Mouse (Mus musculus) lung, embryonic 15.5 days (tissue): ENCODE results near the gene Gls. TPM values are rescaled to one million over a fixed set of nuclear protein-coding genes. Genes with fewer than 3 reads are reported as not detected.

Experiments used
- ATAC-seq: fragments of 200-750 bp; cut with Nextera tagmentation; 2 replicates; pipeline ENCODE4 v1.8.0; 2017; ENCODE audit warnings: moderate number of reproducible peaks, borderline replicate concordance; ENCODE audit not compliant: low FRiP score, low TSS enrichment; ENCODE audit errors: extremely low read depth
- H3K27ac ChIP-seq: fragments of 300-500 bp; sonication (generic); 2 replicates; pipeline ENCODE4 v1.5.1; 2015; ENCODE audit warnings: moderate library complexity, mild to moderate bottlenecking, inconsistent platforms
- H3K27me3 ChIP-seq: fragments of 300-500 bp; sonication (generic); 2 replicates; pipeline ENCODE4 v1.6.1; 2015; ENCODE audit warnings: inconsistent platforms
- H3K36me3 ChIP-seq: fragments of 300-500 bp; sonication (generic); 2 replicates; pipeline ENCODE4 v1.6.1; 2015; ENCODE audit warnings: inconsistent platforms
- H3K4me1 ChIP-seq: fragments of 300-500 bp; sonication (generic); 2 replicates; pipeline ENCODE4 v1.6.1; 2015; ENCODE audit warnings: inconsistent platforms
- H3K4me2 ChIP-seq: fragments of 300-500 bp; sonication (generic); 2 replicates; pipeline ENCODE4 v1.6.1; 2015; ENCODE audit warnings: inconsistent platforms, mild to moderate bottlenecking, moderate library complexity
- H3K4me3 ChIP-seq: fragments of 300-500 bp; sonication (generic); 2 replicates; pipeline ENCODE4 v1.5.1; 2015; ENCODE audit warnings: mild to moderate bottlenecking, inconsistent platforms
- H3K9ac ChIP-seq: fragments of 300-500 bp; sonication (generic); 2 replicates; pipeline ENCODE4 v1.6.1; 2015; ENCODE audit warnings: inconsistent platforms
- H3K9me3 ChIP-seq: fragments of 300-500 bp; sonication (generic); 2 replicates; pipeline ENCODE4 v1.6.1; 2016; ENCODE audit warnings: inconsistent platforms
- WGBS: fragments of 180-500 bp; shearing (Covaris S2); methylation state at CpG from one replicate; pipeline ENCODE4 v1.1.7; 2015; 5-methylcytosine and 5-hydroxymethylcytosine counted together
- polyA plus RNA-seq: library from polyadenylated mRNA; unstranded; fragments of >200 nt; fragmentation: Nextera tagmentation; extraction: Ambion mirVana; gene quantifications from 2 replicates; pipeline ENCODE4 v1.2.1, GENCODE M21; 2015

Gene Gls
- polyA plus RNA-seq, 1 experiment from 2014 or later: 16.6 TPM

DNA sequence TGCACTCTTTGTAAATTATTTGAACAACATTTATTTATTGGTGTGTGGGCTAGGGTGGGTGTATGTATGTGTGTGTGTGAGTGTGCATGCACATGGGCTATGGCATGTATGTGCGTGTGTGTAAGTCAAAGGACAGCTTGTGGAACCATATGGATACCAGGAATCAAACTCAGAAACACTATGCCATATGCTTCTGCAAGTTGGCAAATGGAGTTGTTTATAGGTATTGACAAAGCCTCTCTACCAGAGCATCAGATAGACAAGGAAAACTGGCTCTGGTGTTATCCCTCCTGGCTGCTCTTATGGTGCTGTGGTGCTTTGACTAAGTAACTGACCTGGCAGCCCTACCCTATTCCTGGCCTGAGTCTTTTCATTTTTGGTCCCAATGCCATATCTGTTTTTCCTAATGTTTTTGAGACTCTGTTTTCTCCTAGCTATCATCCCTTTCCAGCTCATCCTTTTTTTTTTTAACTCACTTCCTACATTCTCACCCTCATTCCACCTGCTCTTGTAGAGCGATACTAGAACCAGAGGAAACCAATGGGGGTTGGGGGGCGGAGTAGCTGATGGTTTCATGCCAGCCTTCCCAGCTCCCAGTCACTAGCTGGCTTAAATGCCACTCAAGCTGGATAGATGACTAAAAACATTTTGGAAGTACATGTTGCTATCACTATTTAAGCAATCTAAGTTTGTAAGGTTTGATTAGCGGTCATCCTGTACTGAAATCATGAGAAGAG is 27.5 kb upstream of the Gls start:
- Histone ChIP-seq H3K27ac (no peak overlapping the region), H3K4me1 (0 out of 2 replicates have a peak, but pooled peaks cover 3% of the 10 kb centered on the region), H3K9ac (no peak overlapping the region), H3K4me3 (no peak overlapping the region), H3K36me3 (no peaks in the 10 kb centered on the region), H3K4me2 (no peak overlapping the region), H3K9me3 (no peaks in the 10 kb centered on the region), H3K27me3 (no peaks in the 10 kb centered on the region)
- ATAC-seq: no peak
- 96% methylated on average over 4 of the region's 4 CpGs for WGBS

DNA sequence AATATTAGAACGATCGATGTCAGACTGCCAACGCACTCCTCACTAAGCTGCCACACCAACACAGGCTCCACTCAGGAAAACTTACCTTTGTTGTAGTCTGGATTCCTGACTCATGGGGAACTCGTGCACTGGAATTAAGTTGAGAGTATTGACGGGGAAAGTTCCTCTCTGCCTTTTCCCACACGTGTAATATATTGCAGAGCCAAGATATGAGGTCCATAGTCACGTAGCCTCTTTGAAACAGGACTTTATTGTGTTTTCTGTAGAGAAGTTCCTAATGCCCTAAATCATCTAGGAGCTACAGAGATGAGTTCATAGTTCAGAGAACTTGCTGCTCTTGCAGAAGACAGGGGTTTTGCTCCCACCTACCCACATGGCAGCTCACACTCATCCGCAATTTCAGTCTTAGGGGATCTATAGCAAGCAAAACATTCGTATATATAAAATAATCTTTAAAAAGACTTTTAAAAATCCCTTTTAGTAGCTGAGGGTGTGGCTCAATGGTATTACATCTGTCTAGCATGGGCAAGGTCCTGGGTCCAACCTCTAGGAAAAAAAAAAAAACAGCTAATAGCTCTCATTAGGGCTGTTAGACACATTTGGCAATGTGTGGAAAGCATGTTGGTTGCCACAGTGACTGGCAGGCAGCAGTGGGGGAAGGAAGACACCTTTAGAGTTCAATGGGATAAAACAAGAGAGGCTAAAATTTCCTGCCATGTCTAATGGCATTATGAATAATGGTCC is 25.1 kb upstream of the Gls start:
- WGBS: 78% methylated on average over 9 of the region's 9 CpGs
- no peak for ATAC-seq
- Histone ChIP-seq H3K4me1 (0 out of 2 replicates have a peak, but pooled peaks cover 3% of the 10 kb centered on the region), H3K4me2 (no peak overlapping the region), H3K27me3 (no peaks in the 10 kb centered on the region), H3K9ac (no peak overlapping the region), H3K9me3 (no peaks in the 10 kb centered on the region), H3K36me3 (no peaks in the 10 kb centered on the region), H3K27ac (no peak overlapping the region), H3K4me3 (no peak overlapping the region)

DNA sequence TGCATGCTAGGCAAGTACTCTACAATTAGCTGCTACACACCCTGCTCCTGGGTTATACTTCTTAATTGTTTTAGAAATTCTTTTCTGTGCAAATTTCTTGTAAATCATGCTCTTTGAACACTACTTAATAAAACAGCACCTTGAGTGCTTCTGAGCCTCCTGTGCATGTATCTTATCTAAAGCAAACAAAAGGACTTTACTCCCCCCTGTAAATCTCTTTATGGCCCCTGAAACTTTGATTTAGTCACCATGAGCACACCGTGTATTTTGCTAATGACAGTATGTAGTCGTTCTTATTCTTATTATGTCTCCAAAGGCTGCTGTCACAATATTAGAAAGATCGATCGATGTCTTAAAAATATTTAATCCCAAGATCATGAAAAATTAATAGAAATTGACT is 23.9 kb upstream of the Gls start:
- Histone ChIP-seq H3K9me3 (no peaks in the 10 kb centered on the region), H3K4me1 (0 out of 2 replicates have a peak, but pooled peaks cover 3% of the 10 kb centered on the region), H3K27ac (no peak overlapping the region), H3K36me3 (no peaks in the 10 kb centered on the region), H3K4me2 (no peak overlapping the region), H3K9ac (no peak overlapping the region), H3K4me3 (no peak overlapping the region), H3K27me3 (no peaks in the 10 kb centered on the region)
- 65% methylated on average over 4 of the region's 4 CpGs for WGBS
- ATAC-seq: no peak

DNA sequence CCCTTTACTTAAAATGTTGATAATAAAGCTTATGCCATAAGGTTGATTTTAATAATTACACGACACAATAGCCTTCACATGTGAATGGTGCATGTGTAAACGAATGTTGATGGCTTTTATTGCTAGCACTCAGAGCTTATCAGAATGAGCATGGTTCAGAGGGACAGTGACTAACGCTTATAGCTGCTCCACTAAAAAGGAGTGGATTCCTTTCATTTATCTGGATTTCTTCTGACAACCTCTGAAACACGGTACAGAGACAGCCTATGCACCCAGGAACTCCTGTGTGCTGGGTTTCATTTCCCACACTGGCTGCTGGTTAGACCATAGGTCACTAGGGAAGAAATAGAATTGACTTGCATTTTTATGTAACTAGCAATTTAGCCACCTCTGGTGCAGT is 23.2 kb upstream of the Gls start:
- H3K27ac ChIP-seq: no peak overlapping the region
- H3K9ac ChIP-seq: no peak overlapping the region
- H3K4me3 ChIP-seq: no peak overlapping the region
- no peaks in the 10 kb centered on the region for H3K36me3 ChIP-seq
- H3K4me2 ChIP-seq: no peak overlapping the region
- H3K4me1 ChIP-seq: peaks cover 7% of the 10 kb centered on the region; the same call in 1 of the 2 replicates
- H3K27me3 ChIP-seq: no peaks in the 10 kb centered on the region
- 56% methylated on average over 4 of the region's 4 CpGs for WGBS
- ATAC-seq: no peak
- H3K9me3 ChIP-seq: no peaks in the 10 kb centered on the region

DNA sequence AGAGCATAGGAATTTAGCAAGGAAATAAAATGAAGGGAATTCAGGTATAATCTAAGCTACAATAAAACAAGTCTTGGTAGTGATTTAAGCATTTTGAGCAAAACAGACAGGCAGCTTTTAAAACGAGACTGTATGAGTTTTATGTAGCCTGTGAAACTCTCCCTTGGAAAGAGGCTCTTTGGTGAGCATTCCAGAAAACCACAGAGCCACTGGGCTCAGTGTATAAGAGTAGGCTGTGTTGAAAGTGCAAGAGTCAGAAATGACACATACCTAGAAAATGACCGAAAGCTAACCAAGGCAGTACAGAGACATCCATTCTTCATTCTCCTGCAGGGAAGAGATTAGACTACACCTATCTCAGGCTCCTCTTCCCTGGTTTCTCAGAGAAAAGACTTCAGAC is 21.4 kb upstream of the Gls start:
- Histone ChIP-seq H3K27ac (no peak overlapping the region), H3K4me2 (no peak overlapping the region), H3K4me1 (peaks cover 7% of the 10 kb centered on the region; the same call in 1 of the 2 replicates), H3K27me3 (no peaks in the 10 kb centered on the region), H3K9ac (no peak overlapping the region), H3K36me3 (no peaks in the 10 kb centered on the region), H3K4me3 (no peak overlapping the region), H3K9me3 (no peaks in the 10 kb centered on the region)
- no peak for ATAC-seq
- 61% methylated on average over 2 of the region's 2 CpGs for whole genome bisulfite sequencing

DNA sequence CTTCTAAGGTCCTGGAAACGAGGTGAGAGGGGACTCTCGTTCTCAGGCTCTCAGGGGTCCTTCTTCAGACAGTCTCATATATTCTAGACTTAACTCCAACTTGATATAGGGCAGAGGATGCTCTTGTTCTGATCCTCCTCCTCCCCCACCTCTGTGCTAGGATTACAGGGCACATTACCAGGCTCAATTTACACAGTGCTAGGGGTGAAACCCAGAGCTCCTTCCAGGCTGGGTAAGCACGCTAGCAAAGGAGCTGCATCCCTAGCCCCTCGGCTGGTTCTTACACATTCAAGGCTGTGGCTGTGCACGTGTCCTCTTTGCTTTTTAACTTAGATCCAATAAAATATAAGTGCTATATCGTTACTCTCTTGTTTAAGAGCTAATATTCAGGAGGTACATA is 20.4 kb upstream of the Gls start:
- Histone ChIP-seq H3K9ac (no peak overlapping the region), H3K4me2 (no peak overlapping the region), H3K4me3 (no peak overlapping the region), H3K9me3 (no peaks in the 10 kb centered on the region), H3K4me1 (peaks cover 7% of the 10 kb centered on the region; the same call in 1 of the 2 replicates), H3K36me3 (no peaks in the 10 kb centered on the region), H3K27ac (no peak overlapping the region), H3K27me3 (no peaks in the 10 kb centered on the region)
- no peak for ATAC-seq
- WGBS: 70% methylated on average over 6 of the region's 6 CpGs

DNA sequence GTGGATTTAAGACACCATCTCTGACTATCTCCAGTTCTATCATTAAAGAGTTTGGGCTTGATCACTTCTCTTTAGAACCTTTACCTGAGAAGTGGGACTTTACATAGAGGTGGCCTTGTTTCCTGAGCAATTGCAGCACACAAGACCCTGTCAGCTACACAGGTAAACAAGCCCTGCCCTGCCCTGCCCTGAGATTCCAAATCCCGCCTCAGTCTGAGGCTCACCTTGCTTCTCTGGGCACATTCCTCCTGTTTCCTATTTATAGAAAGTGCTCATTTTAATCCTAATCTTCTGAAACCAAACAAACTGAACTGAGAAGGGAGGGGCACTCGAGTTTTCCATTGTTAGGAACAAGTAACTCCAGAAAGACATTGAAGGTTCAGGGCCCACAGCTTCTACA is 19.4 kb upstream of the Gls start:
- no peak overlapping the region for H3K9ac ChIP-seq
- no peak overlapping the region for H3K27ac ChIP-seq
- no peak overlapping the region for H3K4me3 ChIP-seq
- no peaks in the 10 kb centered on the region for H3K36me3 ChIP-seq
- H3K27me3 ChIP-seq: no peaks in the 10 kb centered on the region
- no peak for ATAC-seq
- H3K4me1 ChIP-seq: peaks cover 7% of the 10 kb centered on the region; the same call in 1 of the 2 replicates
- no peak overlapping the region for H3K4me2 ChIP-seq
- no peaks in the 10 kb centered on the region for H3K9me3 ChIP-seq
- WGBS: 52% methylated on average over 2 of the region's 2 CpGs

DNA sequence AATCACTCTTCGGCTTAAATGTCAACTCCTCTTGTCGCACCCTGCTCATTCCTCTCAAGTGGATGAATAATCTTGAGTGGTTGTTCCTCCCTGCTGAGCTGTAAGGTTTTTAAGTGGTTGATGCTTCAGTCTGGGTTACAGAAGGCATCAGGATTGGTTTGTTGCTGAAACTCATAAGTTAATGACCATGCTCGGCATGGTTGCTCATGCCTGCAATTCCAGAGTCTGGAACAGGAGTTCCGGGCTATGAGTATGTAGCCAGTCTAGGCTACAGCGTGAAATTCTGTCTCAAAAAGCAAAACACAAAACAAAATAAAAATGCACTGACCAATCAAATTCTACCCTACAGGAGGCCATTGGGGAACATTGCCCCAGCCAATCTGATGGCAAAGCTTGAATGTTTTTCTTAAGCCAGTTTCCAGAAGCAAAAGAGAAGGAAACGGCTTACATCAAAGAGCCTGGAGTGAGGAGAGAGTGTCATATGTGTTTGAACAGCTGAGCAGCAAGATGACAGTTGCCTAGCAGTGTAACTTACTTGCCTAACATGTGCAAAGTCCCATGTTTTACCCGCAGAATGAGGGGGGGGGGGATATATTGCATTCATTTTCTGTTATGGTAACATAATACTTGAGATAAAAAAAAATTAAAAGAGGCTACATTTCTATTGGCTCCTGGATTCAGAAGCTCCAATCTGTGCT is 18.2 kb upstream of the Gls start:
- Histone ChIP-seq H3K4me2 (no peak overlapping the region), H3K9ac (no peak overlapping the region), H3K27ac (no peak overlapping the region), H3K36me3 (no peaks in the 10 kb centered on the region), H3K4me3 (no peak overlapping the region), H3K27me3 (no peaks in the 10 kb centered on the region), H3K9me3 (no peaks in the 10 kb centered on the region), H3K4me1 (peaks cover 4% of the 10 kb centered on the region; the same call in 1 of the 2 replicates)
- ATAC-seq: no peak
- WGBS: 48% methylated on average over 7 of the region's 7 CpGs

DNA sequence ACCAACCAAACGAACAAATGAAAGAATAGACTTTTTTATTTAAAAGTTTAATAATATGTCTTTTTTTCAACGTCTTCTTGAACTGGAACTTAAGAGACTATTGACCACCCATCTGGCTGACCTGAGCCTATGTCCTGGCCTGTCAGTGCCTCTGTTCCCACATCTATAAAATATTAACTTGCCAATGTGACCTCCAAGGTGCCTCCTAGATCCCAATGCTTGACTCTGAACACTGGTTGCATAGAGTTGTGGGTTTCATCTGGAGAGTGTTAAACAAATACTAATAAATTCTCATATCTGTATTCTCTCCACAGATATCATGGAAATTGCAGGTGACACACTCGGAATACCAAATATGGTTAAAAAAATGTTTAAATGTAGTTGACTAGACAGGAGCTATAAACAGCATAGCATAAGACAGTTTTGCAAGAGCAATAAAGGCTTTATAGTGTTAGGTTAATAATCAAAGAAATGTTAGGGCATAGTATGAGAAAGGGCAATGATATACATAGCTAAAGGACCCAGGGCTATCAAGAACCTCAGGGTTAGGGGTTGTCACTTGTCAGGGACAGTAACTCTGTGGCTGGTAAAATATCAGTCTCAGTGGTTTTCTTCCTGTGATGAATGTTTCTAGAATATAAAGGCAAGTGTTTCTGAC is 16.0 kb upstream of the Gls start:
- ATAC-seq: no peak
- 79% methylated on average over 3 of the region's 3 CpGs for WGBS
- no peaks in the 10 kb centered on the region for H3K9me3 ChIP-seq
- H3K4me1 ChIP-seq: peaks cover 4% of the 10 kb centered on the region; the same call in 1 of the 2 replicates
- no peak overlapping the region for H3K4me2 ChIP-seq
- no peak overlapping the region for H3K27ac ChIP-seq
- no peaks in the 10 kb centered on the region for H3K27me3 ChIP-seq
- no peak overlapping the region for H3K4me3 ChIP-seq
- H3K9ac ChIP-seq: no peak overlapping the region
- no peaks in the 10 kb centered on the region for H3K36me3 ChIP-seq

DNA sequence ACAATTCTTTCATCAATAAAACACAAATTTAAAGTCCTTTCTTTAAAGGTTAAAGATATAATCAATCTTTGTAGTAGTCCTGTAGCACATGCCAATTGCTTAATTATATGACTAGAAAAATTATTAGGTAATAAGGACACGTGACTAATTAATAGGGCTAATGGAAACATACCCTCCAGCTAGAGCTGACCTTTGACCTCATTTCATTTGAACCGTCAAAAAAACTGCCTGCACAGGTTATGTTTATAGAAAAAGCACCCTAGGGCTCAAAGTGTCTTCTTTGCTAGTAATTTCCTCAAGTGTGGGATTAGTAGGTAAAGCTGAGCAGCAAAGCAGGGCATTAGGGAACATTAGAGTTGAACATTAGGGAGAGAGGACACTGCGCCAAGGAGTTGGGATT is 9.2 kb upstream of the Gls start:
- H3K9ac ChIP-seq: no peak overlapping the region
- H3K4me1 ChIP-seq: no peaks in the 10 kb centered on the region
- no peak overlapping the region for H3K4me3 ChIP-seq
- H3K27ac ChIP-seq: no peak overlapping the region
- H3K9me3 ChIP-seq: no peaks in the 10 kb centered on the region
- H3K4me2 ChIP-seq: no peak overlapping the region
- H3K27me3 ChIP-seq: no peaks in the 10 kb centered on the region
- no peak for ATAC-seq
- H3K36me3 ChIP-seq: no peaks in the 10 kb centered on the region
- WGBS: 53% methylated on average over 3 of the region's 3 CpGs

DNA sequence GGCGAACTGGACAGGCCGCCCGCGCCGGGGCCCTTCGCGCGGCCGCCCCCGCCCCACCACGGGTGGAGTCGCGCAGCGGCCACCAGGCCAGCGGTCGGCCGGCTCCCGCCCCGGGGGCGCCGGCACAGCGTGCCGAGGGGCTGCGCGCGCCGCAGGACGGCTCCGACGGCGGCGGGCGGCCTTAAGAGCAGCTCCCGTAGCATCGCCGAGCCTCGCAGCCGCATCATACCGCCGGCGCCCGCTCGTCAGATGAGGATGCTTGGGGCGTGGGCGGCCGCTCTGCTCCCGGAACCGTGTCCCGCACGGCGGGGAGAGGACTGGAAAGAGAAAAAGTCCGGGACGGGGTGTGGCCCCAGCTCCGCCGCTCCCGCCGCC is 279 bp downstream of the Gls start:
- Histone ChIP-seq H3K27ac (peak overlapping the region; percentile 96), H3K4me3 (peak overlapping the region; percentile 93), H3K36me3 (no peaks in the 10 kb centered on the region), H3K27me3 (no peaks in the 10 kb centered on the region), H3K4me1 (peaks cover 24% of the 10 kb centered on the region; the same call in 1 of the 2 replicates), H3K9ac (peak overlapping the region; percentile 95), H3K9me3 (no peaks in the 10 kb centered on the region), H3K4me2 (peak overlapping the region; percentile 80)
- ATAC-seq: peak; percentile 77
- under 1% methylated on average over 48 of the region's 57 CpGs for WGBS
